Mouse (Mus musculus) limb, embryonic 12.5 days (tissue): ENCODE data around the gene Tcte3. TPM values are rescaled to one million over a fixed set of nuclear protein-coding genes. Genes with fewer than 3 reads are reported as not detected.
"Not testable (repeated sequence)": the region's sequence is repeated elsewhere in the genome, so short reads cannot be mapped to it uniquely, and the experiment has no call there.

Experiments used
- ATAC-seq: fragments of 200-750 bp; cut with Nextera tagmentation; 2 replicates; pipeline ENCODE4 v1.8.0; 2017; ENCODE audit warnings: low read depth, moderate TSS enrichment; ENCODE audit not compliant: insufficient number of reproducible peaks, insufficient read depth, low FRiP score, low TSS enrichment
- H3K27ac ChIP-seq: fragments of 300-500 bp; sonication (generic); 2 replicates; pipeline ENCODE4 v1.5.1; 2016; ENCODE audit warnings: mild to moderate bottlenecking, moderate library complexity
- H3K27me3 ChIP-seq: fragments of 300-500 bp; sonication (generic); 2 replicates; pipeline ENCODE4 v1.6.1; 2016; ENCODE audit warnings: mild to moderate bottlenecking, moderate library complexity
- H3K36me3 ChIP-seq: fragments of 300-500 bp; sonication (generic); 2 replicates; pipeline ENCODE4 v1.6.1; 2016; ENCODE audit warnings: mild to moderate bottlenecking, moderate library complexity
- H3K4me1 ChIP-seq: fragments of 300-500 bp; sonication (generic); replicated peaks from 2 replicates; pipeline ENCODE4 v1.6.1; 2016
- H3K4me2 ChIP-seq: fragments of 300-500 bp; sonication (generic); 2 replicates; pipeline ENCODE4 v1.6.1; 2016; ENCODE audit warnings: mild to moderate bottlenecking, moderate library complexity
- H3K4me3 ChIP-seq: fragments of 300-500 bp; sonication (generic); replicated peaks from 2 replicates; pipeline ENCODE4 v1.5.1; 2016; ENCODE audit warnings: mild to moderate bottlenecking
- H3K9ac ChIP-seq: fragments of 300-500 bp; sonication (generic); replicated peaks from 2 replicates; pipeline ENCODE4 v1.6.1; 2016; ENCODE audit warnings: mild to moderate bottlenecking, moderate library complexity
- H3K9me3 ChIP-seq: fragments of 300-500 bp; sonication (generic); 2 replicates; pipeline ENCODE4 v1.6.1; 2016; ENCODE audit warnings: mild to moderate bottlenecking, moderate library complexity
- WGBS: fragments of 180-500 bp; shearing (Covaris S2); methylation state at CpG from one replicate; pipeline ENCODE4 v1.1.7; 2016; 5-methylcytosine and 5-hydroxymethylcytosine counted together
- polyA plus RNA-seq: library from polyadenylated mRNA; unstranded; fragments of >200 nt; fragmentation: Nextera tagmentation; extraction: Ambion mirVana; gene quantifications from 2 replicates; pipeline ENCODE4 v1.2.1, GENCODE M21; 2016

The Tcte3 gene
- polyA plus RNA-seq, 1 experiment from 2014 or later = 1.4 TPM

- 85% methylated on average over 4 of the region's 5 CpGs for WGBS
- not testable (repeated sequence) for H3K27me3 ChIP-seq, H3K9me3 ChIP-seq, H3K36me3 ChIP-seq, H3K4me1 ChIP-seq, ATAC-seq, H3K9ac ChIP-seq, H3K4me3 ChIP-seq, H3K27ac ChIP-seq, H3K4me2 ChIP-seq
Measured at GRCm38 (mm10) chr17:14990116-14990702, 51.1 kb downstream of the Tcte3 start.

DNA sequence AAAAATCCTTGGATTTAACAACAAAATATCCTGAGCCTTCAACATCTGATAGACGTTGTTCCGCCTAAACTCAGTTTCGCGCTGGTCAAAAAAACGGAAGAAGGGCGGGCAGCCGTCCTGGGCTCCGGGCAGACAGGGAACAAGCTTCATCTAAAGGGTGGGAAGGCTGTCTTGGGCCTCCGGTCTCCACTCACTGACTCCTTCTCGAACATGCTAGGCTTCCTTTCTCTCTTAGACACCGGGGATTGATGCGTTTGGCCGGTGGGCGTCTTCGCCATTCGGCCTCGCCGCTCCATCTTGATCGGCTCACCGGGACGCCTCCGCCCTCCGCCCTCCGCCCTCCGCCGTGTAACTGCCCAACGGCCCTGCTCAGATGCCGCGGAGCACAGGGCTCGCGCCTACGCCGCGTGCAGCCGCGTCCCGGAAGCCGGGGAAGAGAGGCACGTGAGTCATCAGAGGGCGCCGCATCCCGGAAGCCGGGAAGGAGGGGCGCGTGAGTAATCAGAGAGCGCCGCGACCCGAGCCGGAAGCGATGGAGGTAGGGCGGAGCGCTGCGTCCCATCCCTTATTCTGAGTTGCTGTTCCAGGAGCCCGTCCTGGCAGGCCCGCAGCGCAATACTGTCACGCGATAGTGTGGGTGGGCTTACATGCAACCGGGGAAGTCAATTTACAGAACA lies 62.8 kb downstream of the Tcte3 start, which contains the start of the genes 9030025P20Rik and Gm3417:
Gene 9030025P20Rik (plus strand): TSS at position 107 of the 677 bp plus-strand sequence.
Gene Gm3417 (minus strand): TSS at position 429 of the 677 bp plus-strand sequence.
- not testable (repeated sequence) for H3K4me1 ChIP-seq, H3K9me3 ChIP-seq, H3K4me3 ChIP-seq, H3K9ac ChIP-seq, H3K27ac ChIP-seq, H3K36me3 ChIP-seq, H3K27me3 ChIP-seq
- no CpG with 5 or more reads among the region's 60 CpGs for WGBS
- H3K4me2 ChIP-seq = 0 out of 2 replicates have a peak within 1 kb of the TSS, but pooled peaks have one; percentile 35
- peak; percentile 97 for ATAC-seq

GRCm38 (mm10) chr17:14977718-14978361 lies 63.4 kb downstream of the Tcte3 start:
- not testable (repeated sequence) for H3K36me3 ChIP-seq, H3K27ac ChIP-seq, H3K9me3 ChIP-seq, H3K27me3 ChIP-seq, H3K9ac ChIP-seq, H3K4me1 ChIP-seq, H3K4me3 ChIP-seq, ATAC-seq
- WGBS = under 1% methylated on average over 4 of the region's 7 CpGs
- H3K4me2 ChIP-seq = 0 out of 2 replicates have a peak overlapping the region, but pooled peaks have one; percentile 35

Other genes starting within 250 kb of the Tcte3 start
- 4.3 and 6.0 TPM in 2 replicates for gene Wdr27, start 98.3 kb downstream of the Tcte3 start, polyA plus RNA-seq
- gene 1600012H06Rik, start 98.3 kb downstream of the Tcte3 start, polyA plus RNA-seq = 27.3 and 29.4 TPM in 2 replicates
- 29.4 and 34.7 TPM in 2 replicates for gene Phf10, start 80.2 kb downstream of the Tcte3 start, polyA plus RNA-seq
- 10.4 and 14.9 TPM in 2 replicates for gene 9030025P20Rik, start 63.0 kb downstream of the Tcte3 start, polyA plus RNA-seq
- gene Gm3417, start 62.7 kb downstream of the Tcte3 start, polyA plus RNA-seq = not detected in 2 replicates
- gene Gm3435, start 31.3 kb downstream of the Tcte3 start, polyA plus RNA-seq = 5.5 and 6.9 TPM in 2 replicates
- 104 and 111 TPM in 2 replicates for gene Ermard, start 280 bp downstream of the Tcte3 start, polyA plus RNA-seq
- 3.6 and 4.2 TPM in 2 replicates for gene Gm3448, start within 50 bp of the Tcte3 start, polyA plus RNA-seq